Mouse (Mus musculus) adrenal gland, adult 18-20 months (tissue): ENCODE results near the gene Med25. TPM values are rescaled to one million over a fixed set of nuclear protein-coding genes. Genes with fewer than 3 reads are reported as not detected.

Source experiments
- DNase-seq, 2 experiments: peaks; one replicate each; pipeline ENCODE4 v3.0.0; 2021 to 2022; ENCODE audit warnings: low spot score in 2 of 2
- long read RNA-seq, 2 experiments: library from polyadenylated mRNA; stranded (forward); transcript quantifications; one replicate each; pipeline ENCODE4 v2.0.0; 2021
- total RNA-seq, 2 experiments: library from RNA; stranded (reverse); gene quantifications; 1 replicate in 1 of 2; 2 replicates in 1 of 2; pipeline ENCODE4 v1.2.3; 2021

The Med25 gene
- total RNA-seq: 10 to 100 TPM; 75.2 to 90.9 TPM
- long read RNA-seq, experiment 1, transcript Med25-210 (18 exons, 3,693 nt): minor isoform, 13 of 128 reads
- long read RNA-seq, experiment 1, transcript Med25-201 (18 exons, 2,619 nt): major isoform, 50 of 128 reads
- long read RNA-seq, experiment 1, partial matches to known transcripts: 11 of 128 reads
- long read RNA-seq, experiment 1, other reads (novel, unspliced or antisense): 51 of 128 reads
- long read RNA-seq, experiment 2, transcript Med25-210 (18 exons, 3,693 nt): minor isoform, 5 of 115 reads
- long read RNA-seq, experiment 2, transcript Med25-201 (18 exons, 2,619 nt): major isoform, 36 of 115 reads
- long read RNA-seq, experiment 2, partial matches to known transcripts: 40 of 115 reads
- long read RNA-seq, experiment 2, other reads (novel, unspliced or antisense): 32 of 115 reads

DNA sequence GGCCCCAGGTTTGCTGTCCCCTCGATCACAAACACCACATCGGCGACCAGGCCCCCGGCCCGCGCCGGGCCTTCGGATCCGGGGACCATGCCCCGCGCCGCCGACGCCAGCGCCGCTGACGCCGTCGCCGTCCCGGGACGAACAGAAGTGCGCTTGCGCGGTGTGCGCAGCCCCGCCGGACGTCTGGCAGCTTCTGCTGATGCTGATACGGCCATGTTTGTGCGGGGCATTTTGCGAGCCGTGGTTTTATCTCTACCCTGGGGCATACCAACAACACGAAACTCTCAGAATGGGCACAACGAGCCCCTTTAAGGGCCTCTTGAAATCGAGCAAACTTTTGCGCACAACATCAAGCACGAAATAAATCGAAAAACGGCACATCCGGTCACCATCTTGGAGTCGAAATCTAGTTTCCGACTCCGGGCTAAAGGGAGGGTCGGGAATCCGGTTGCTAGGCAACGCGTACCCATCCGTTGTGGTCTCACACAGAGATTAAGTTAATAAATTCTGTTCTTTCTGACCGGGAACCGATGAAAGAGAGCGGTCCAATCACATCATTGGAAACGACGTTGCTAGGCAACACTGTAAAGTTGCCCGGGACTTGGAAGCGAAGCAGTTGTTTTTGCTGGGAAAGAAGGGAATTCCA lies at the start of gene Med25:
TSS of gene Med25 (minus strand) at position 437 of the 646 bp plus-strand sequence.
- peak; percentile 81 to 83 for DNase-seq

DNA sequence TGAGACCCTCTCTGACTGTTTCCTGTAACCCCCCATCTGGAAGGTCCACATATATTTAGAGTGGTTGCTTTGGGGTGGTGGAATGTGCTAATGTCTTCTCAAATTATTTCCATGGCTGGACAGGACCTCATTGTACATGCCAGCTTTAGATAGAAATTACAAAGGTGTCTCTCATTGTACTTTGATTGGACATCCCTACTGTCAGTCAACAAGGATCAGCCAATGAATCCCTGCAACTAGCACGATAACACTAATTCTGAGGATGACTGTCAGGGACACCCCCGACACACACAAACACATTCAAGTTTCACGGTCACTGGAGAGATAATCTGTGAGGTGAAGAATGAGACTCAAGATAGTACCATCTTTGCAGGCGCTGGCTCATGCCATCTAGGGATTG lies 46.2 kb upstream of the Med25 start:
- no peak for DNase-seq

DNA sequence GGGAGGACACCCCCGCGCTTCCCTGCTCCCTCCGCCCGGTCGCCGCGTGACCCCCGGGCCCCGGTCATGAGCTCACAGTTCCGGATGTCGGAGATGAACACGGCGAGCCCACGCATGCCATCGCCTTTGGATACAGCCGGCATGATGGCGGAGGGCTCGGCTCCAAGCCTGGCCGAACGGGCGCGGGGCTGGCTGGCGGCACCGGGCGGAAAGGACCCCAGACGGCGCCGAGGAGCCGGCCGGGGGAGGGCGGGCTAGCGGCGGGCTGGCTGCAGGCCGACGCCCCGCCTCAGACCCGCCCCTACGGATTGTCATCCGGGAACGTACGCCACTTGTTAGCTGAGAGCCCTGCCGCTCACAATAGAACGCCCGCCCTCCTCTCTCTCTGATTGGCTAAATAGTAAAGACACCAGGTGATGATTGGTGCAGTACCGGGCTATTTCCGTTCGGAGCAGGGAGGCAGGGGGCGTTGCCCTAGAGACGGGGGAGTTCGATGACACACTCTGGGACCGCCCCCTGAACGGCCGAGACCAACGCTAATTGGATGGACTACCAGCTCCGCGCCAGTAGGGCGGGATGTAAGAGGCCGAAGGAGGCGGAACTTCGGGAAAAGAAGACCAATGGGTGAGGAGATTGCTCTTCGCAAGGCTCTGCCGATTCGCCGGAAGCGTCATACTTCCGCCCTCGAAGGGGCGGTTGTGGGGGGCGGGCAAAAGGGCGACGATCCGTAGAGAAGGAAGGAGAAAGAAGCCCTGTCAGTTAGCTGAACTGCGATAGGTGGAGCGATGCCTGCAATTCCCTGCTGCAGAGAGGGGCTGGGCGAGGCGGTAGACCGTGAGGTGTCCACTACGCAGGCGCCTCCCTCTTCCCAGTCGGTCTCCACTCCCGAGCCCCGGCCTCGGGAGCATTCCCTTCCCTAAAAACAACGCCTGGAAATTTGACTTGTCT lies 37.0 kb upstream of the Med25 start, which contains the start of gene Ap2a1:
TSS of gene Ap2a1 (minus strand) at position 293 of the 948 bp plus-strand sequence.
- DNase-seq: peak; percentile 92

DNA sequence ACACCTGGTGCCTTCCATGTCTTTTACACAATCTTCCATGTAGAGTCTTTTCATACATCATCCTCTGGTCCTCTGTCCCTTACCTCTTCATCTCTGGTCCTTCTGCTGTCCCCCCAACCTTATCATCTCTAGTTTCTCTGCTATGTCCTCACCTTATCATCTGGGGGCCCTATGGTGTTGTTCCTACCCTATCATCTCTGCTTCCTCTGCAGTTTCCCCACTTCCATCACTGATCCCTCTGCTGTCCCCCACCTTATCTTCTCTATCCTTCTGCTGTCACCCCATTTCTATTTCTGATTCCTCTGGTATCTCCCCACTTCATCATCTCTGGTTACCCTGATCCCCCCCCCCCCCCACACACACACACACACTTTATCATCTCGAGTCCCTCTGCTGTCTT lies 36.1 kb upstream of the Med25 start:
- DNase-seq: no peak

DNA sequence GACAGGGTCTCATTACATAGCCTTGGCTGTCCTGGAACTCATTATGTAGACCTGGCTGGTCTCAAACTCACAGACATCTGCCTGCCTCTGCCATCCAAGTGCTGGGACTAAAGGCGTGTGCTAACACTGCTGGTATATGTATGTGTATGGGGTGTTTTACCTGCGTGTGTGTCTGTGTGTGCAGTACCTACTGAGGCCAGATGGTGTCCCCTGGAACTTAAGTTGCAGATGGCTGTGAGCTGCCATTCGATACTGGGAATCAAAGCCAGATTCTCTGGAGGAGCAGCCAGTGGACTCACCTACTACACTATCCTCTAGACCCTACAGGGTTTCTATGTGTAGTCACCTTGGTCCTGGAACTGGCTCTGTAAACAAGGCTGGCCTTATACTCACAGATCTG lies 33.0 kb upstream of the Med25 start:
- no peak for DNase-seq

DNA sequence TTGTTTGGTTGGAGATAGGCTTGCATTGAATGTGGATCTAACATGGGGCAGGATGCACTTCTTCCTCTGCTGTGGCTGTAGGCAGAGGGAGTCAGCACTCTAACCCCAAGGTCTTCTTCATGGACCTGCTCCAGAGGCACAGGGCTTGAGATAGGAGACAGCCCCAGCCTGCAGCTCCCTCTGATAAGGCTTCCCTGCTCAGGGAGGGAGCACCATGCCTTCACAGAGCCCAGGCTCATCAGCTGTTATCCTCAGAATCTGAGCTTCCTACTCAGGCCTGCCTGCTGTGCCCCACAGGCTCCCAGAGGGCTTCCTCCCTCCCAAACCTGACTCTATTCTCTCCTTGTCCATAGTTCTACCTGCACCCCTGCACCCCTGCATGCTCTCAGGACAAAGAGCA lies 30.0 kb upstream of the Med25 start:
- no peak for DNase-seq

DNA sequence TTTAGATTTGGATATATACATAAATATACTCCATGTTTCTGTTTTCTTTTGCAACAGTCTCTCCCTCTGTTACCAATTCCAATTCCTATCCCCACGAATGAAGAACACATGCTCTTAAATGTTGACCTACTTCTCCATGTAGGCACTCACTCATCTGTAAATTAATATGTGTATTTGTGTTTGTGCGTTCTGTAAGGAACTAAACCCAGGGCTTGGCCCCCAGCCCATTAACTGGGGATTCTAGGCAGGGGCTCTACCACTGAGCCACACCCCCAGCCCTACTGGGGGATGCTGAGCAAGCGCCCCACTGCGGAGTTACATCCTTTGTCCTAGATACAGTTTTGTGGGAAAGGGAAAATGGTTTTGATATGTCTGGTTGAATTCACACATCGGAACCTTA lies 26.6 kb upstream of the Med25 start:
- no peak for DNase-seq

DNA sequence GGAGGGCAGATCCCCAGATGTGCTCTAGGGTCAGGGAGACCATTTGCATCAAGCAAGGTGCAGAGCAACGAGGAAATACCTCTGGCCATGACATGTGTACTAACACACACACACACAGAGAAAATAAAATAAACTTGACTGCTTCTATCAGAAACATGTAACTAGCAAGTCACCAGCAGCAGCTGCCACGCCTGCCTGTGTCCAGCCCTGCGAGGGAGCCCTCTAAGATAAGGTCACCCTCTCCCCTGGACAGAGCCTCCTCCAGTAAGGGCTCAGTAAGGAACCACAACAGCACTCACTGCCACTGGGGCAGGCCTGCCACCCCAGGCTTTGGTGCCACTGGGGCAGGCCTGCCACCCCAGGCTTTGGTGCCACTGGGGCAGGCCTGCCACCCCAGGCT lies 25.7 kb upstream of the Med25 start:
- DNase-seq: no peak

DNA sequence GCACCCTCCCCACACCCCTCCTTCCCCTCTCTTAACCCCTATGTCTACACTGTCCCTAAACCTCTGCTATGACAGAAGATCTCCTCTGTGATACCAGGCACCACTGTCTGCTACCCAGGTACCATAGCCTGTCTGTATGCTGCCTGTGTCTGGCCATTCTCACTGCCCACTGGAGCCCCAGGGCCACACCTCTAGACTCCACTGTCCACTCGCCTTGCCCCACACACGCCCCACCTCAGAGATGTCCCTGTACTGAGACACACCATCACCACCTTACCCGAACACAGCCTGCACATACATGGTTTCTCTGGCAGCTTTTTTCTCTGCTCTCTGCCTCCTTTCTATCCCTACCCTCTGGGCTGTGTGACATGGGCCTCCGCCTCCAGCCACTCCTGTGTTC lies 24.4 kb upstream of the Med25 start:
- no peak for DNase-seq

DNA sequence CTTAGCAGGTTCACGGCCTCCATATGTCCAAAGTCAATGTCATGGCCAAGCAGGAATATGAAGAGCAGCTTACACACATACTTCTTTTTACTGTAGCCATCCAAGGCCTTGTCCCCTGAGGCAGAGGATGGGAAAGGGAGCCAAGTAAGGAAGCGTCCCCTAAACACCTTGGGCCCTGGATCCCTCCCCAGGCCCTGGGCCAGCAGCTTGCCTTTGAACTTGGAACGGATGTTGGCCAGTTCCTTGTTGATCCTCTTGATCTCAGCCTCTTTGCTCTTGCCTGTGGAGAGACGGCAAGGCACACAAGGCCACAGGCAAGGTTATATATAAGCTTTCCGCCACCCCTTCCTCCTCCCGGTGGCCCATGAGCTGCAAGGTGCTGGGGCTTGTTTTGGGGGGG lies 23.7 kb upstream of the Med25 start:
- no peak for DNase-seq

DNA sequence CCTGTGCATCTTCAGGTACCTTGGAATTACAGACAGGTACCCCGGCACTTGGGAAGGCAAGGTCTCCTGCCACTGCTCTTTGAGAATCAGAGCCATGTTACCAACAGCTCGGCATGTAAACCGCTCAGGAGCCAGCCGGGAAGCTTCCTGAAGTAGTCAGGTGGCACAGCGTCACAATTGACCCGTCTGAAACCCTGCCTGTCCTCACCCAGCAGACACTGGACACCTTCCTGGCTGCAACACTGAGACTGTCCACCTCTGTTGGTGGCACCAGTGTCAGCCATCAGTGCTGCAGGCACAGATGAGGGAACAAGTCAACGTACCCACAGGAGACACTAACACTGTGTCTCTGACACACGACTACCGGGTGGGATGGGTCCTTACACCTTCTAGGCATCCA lies 22.8 kb upstream of the Med25 start:
- no peak for DNase-seq

DNA sequence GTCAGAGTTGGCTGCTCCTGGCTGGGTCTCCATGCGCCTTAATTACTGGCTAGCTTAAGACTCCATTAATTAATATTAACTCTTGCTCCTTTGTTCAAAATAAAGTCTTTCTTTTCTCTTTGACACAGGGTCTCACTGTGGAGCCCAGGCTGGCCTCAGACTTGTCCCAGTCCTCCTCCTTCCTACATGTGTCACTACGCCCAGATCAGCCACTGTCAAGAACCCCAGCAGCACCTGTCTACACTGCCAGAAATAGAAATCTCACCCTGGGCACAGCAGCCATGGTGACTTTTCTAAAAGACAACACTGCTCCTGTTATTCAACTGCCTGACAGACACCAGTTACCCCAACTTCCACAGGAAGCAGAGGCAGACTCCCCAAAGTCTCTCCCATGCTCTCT lies 21.9 kb upstream of the Med25 start:
- DNase-seq: no peak

DNA sequence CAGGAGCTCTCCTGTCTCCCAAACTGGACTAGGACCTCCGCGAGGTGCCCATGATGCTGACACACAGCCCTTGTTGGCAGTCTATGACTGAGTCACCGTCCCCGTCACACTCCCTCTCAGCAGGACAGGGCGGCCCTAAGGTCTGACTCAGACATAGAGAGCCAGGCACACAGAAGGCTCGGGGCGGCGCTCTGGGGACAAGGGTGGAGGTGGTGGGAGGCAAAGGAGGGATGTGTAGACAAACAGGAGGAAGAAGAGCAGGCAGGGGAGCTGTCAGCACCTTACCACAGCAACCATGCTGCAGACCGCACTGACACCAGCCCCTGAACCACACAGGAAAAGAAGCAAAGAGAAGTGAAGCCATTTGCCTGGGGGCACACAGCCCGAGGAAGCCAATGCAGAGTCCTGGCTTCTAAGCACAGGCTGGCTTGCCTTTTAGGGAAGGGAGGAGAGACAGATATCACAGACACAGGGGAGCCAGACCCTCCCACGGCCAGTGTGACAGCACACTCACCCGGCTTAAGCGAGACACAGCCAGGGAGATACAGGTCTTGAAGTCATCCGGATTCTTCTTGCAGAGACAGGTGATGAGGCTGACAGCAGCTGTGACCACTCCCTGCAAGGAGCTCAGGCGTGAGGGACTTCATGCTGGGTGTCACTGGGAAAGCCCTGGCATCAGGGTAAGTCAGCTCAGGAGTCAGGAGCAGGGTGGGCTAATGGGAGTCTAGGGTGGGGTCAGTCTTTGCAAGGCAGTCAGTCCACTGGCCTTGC lies 16.4 kb upstream of the Med25 start:
- DNase-seq: peak in 1 of 2 experiments; percentile 54

DNA sequence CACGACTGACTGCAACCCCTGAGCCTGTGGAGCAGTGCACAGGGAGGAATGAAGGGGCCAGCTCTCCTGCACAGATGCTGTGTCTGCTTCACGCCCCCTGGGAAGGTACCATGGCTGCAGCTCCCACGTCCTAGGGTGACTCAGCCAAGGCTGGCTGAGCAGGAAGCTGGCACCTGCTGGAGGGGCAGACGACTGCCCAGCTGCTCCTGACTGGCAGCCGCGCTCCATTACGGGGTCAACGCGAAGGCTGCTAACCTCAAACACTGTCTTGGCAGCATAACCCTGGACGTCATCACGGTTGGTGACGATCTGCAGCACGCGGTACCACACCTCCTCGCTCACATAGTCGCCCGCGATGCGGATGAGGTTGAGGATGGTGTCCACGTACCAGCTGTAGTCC lies 12.9 kb upstream of the Med25 start:
- no peak for DNase-seq

DNA sequence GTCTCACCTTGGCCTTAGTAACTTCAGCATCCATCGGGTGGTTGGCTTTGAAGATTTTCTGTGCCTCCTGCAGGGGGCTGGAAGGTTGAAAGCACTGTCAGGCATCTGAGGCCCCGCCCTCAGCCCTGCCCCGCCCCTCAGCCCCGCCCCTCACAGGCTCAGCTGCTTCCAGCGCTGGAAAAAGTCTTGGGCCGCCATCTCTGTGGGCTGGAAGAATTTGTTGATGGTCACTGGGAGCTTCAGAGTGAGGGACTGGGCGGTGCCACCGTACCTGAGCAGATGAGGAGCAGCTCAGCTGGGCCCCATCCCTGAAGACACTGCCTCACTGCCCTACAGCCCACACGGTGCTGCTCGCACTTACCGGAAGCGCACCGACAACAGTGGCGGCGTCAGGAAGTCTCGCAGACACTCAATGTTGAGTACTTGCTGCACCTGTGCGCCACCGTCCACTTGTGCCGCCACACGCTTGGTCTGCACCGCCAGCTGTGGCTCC lies 8.8 kb upstream of the Med25 start:
- DNase-seq: no peak

DNA sequence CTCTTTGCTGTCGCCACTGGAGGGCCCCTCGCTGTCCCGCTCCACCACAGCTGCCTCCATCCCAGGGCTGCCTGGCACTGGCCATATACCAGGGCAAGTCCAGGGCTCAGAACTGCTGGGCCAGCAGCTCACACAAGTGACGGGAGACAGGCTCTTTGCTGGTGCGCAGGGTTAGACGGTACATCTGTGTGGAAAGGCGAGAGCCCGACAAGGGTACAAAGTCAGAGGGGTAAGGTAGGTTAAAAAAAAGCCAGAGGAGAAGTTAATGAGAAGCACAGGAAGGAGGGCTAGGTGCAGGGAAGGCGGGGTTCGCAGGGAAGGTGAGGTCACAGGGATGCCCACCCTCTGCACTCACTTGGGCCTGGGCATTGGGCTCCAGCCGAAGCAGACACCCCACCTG lies 8.1 kb upstream of the Med25 start:
- no peak for DNase-seq

DNA sequence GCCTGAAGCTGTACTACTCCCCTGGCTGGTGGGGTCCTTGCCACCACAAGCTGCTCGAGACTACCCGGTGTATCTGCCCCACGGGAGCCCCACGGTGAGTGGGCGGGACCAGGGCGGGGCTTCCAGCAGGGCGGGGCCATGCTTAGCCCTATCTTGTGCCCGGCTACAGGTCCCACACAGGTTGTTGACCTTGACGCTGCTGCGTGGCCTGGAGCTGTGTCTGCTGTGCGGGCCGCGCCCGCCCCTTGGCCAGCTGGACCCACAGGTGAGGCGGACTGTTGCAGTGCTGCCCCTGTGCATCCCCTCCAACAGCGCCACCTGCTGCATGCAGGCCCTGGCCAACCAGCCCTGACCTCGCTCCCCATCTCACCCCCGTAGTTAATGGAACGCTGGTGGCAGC lies 6.1 kb upstream of the Med25 start:
- peak in 1 of 2 experiments; percentile 45 for DNase-seq

DNA sequence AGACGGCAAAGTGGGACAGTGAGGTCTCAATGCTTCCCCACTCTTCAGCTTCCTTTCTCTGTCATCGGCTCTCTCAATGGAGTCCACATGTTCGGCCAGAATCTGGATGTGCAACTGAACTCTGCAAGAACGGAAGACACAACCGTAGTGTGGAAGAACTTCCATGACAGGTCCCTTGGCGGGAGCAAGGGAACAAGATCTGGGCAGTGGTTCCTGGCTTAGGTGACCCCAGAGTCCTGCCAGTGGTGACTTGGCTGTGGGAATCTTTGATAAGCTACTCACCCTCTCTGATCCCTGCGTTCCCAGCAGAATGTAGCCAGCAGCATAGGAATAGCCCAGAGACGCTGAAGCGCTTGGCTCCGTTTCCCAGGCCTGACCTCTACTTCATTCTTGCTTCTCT lies 4.0 kb upstream of the Med25 start:
- DNase-seq: no peak

DNA sequence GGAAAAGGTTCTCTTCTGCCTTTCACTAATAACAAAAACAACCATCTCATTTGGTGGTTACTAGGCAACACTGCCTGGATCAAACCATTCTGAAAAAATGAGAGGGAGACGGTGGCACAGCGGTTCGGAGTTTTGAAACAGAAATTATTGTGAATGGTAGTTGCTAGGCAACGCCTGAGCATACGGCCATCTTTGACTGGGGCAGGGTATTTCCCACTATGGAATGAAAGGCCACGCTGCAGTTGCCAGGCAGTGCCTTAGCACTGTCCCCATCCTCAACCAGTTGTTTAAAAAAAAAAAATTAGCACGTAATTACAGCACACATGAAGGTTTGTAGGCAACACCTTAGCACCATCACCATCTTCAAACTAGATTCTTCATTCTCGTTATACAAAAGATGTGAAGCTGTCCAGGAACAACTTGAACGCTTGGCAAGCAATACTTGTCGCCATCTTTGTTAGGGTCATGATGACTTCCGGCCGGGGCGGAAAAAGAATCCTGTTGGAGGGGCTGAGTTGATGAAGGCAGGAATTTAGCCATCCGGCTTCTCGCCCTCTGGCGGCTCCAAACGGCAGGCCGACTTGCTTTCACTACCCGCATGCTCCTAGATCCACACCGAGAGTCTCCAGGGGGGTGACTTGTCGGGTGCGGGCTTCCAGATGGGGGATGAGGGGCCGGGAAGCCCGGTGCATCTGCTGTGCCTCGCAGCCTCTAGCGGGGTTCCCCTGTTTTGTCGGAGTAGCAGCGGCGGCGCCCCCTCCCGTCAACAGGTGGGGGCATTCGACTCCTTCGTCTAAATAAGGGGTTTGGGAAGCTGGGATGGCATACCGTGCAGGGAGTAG lies 3.3 kb upstream of the Med25 start, which contains the start of gene Fuz:
TSS of gene Fuz (plus strand) at position 487 of the 842 bp plus-strand sequence.
- DNase-seq: peak; percentile 79 to 80

DNA sequence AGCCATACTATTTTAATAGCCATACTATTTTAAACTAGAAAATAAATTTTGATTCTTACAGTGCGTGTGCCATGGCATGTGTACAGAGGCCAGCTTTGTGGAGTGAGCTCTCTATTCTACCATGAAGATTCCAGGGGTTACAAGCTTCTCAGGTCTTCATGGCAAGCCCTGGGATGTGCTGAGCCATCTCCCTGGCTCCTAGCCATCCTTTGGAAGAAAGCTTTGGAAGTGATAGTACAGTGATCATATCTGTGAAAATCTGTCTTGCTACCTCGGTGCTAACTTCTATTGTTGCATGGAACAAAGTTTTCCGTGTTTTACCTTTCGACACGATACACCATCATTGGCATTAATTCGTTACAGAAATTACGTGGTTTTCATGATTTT lies 2.7 kb upstream of the Med25 start:
- DNase-seq: no peak
